Mouse (Mus musculus): ENCODE measurements around the gene Tpst2.

The Tpst2 gene

GRCm38 (mm10) chr5:112335473-112335872 lies 59.0 kb downstream of the Tpst2 start:
- DNase-seq (ENCODE audit: low read depth): peak; percentile 72

DNA sequence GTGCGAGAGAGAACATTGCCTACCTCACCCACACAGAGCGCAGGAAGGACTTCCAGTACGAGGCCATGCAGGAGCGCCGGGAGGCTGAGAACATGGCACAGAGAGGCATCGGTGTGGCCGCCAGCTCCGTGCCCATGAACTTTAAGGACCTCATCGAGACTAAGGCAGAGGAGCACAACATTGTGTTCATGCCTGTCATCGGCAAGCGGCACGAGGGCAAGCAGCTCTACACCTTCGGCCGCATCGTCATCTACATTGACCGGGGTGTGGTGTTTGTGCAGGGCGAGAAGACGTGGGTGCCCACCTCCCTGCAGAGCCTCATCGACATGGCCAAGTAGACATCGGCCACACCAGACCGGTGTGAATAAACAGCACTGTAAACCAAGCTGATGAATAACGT lies 60.5 kb downstream of the Tpst2 start:
- no peak for DNase-seq (ENCODE audit: low read depth)

GRCm38 (mm10) chr5:112339215-112339614 lies 62.7 kb downstream of the Tpst2 start:
- DNase-seq (ENCODE audit: low read depth): peak; percentile 34

GRCm38 (mm10) chr5:112342463-112343204 lies 66.1 kb downstream of the Tpst2 start, which contains the start of the genes Srrd and Hps4:
Gene Srrd (minus strand): TSS chr5:112343040.
Gene Hps4 (plus strand): TSS chr5:112343083.
- peak; percentile 92 for DNase-seq (ENCODE audit: low read depth)

GRCm38 (mm10) chr5:112343205-112343595 lies 66.7 kb downstream of the Tpst2 start:
- DNase-seq (ENCODE audit: low read depth): peak; percentile 54

- DNase-seq (ENCODE audit: low read depth): no peak
These were observed 67.8 kb downstream of the Tpst2 start for GRCm38 (mm10) chr5:112344092-112344960.

DNA sequence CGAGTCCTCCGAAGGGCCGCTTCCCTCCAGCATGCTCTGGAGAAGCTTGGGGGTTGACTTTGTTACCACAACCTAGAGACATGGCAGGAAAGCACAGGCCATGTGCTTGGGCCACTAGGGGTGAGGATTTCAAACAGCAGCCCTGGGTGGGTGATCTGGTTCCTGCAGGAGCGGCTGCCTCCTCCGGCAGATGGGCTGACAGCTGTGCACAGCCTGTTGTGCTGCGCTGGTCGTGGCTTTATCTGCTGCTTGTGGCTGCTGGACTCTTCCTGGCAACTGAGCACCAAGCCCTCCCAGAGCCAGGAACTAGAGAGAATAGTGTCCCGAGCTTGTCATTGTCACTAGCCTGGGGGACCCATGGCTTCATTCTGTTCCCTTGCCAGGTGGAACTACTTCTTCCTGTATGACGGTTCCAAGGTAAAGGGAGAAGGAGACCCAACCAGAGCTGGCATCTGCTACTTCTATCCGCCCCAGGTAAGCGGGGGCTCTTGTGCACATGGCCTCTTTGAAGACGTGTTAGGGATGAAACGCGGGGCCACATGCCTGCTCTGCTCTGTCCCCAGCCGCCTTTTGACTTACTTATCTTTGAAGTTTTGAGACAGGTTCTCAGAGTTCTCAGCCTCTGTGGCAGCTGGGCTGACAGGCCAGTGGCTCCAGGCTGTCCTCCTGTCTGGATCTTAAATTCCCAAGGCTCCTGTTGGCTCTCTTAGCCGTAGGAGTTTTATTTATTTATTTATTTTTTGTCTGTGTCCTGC lies 69.9 kb downstream of the Tpst2 start:
- DNase-seq (ENCODE audit: low read depth): no peak

DNA sequence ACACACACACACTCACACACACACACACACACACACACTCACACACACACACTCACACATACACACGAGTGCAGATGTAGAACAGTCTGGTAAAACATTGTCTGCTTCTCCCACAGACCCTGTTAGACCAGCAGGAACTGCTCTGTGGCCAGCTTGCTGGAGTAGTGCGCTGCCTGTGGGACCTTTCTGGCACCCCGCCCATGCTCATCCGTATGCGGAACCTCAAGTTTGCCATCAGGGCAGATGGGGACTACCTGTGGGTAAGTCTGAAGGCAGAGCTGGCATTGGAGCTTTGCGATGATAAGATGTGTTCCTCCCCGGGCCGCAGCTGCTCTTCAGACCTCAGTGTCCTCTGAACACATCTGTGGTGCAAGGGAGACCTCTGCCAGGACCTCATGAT lies 72.7 kb downstream of the Tpst2 start:
- no peak for DNase-seq (ENCODE audit: low read depth)

- no peak for DNase-seq (ENCODE audit: low read depth)
These were observed 79.0 kb downstream of the Tpst2 start for GRCm38 (mm10) chr5:112355493-112355892.

DNA sequence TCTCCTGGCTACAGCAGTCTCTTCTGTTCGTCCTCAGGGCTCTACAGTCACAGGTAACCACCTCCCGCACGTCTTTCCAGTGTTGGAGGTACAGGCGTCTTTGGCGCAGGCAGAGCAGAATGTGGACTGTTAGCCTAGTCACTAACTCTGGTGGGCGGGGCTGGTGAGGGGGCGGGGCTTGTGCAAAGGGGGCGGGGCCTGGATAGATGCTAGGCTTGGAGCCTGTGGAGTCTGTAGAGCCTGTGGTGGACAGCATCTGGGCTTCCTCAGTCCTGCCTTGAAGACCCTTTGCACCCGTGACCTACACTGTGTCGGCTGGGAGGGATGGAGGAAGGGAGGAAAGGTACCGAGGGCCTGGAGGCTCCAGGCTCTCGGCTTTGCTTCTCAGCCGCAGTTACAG lies 79.4 kb downstream of the Tpst2 start, which contains the start of gene Gm6583:
Gene Gm6583, minus strand, starts transcription at position 124 of the 400 bp plus-strand sequence.
- no peak for DNase-seq (ENCODE audit: low read depth)

DNA sequence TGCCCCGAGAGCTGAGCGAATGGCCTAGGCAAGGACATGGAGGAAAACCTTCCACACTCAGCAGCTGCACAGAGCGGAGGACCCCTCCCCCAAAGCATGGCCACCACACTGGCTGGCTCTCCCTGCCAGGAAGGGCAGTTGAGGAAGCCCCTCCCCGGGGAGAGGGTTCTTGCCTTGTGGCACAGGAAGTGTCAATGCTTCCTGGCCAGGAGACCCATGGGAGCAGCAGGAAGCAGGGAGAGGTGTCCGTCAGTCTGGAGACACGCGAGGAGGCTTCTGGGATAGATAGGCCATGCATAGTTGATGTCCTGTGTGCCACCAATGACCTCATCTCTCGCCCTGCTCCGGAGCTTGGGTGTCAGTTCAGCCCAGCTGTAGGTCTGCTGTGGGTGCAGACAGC lies 79.8 kb downstream of the Tpst2 start:
- DNase-seq (ENCODE audit: low read depth): no peak

GRCm38 (mm10) chr5:112359520-112359919 lies 83.0 kb downstream of the Tpst2 start:
- DNase-seq (ENCODE audit: low read depth): no peak

DNA sequence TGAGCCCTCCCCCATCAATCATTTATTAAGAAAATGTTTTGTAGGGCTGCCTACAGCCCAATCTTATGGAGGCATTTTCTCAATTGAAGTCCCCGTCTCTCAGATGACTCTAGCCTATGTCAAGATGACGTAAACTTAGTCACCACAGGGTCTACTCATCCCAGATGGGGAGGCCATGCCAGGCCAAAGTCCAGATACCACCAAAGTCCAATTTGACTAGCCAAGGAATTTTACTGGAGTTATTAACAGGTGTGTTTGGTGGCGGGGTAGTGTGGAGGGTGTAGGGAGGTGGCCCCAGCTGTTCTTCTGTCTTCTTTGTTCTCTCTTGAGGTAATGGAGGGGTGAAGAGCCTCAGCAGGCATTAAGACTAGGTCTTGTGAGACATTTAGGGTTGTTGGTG lies 83.6 kb downstream of the Tpst2 start:
- no peak for DNase-seq (ENCODE audit: low read depth)

GRCm38 (mm10) chr5:112364184-112364797 lies 87.8 kb downstream of the Tpst2 start:
- DNase-seq (ENCODE audit: low read depth): no peak
